Mouse (Mus musculus): ENCODE measurements at regions not wholly inside any gene's neighbourhood (a gene's known extent, or its start where the extent isn't known, plus 50 kb on each side); places are given as distances from the start of the nearest gene placed in this dataset. TPM values are rescaled to one million over a fixed set of nuclear protein-coding genes. Genes with fewer than 3 reads are reported as not detected.

GRCm38 (mm10) chr4:137120597-137120996 is 72.0 kb upstream of the Zbtb40 start:
- H3K4me1 ChIP-seq = peaks cover 19% of the 10 kb centered on the region
- WGBS = 55% methylated on average over 7 of the region's 7 CpGs
- H3K27me3 ChIP-seq (ENCODE audit: insufficient read depth, poor library complexity, severe bottlenecking) = peaks cover 42% of the 10 kb centered on the region
- no peak for DNase-seq (ENCODE audit: low spot score)
- no peaks in the 10 kb centered on the region for H3K9me3 ChIP-seq
- H3K36me3 ChIP-seq = no peaks in the 10 kb centered on the region
- no peak overlapping the region for H3K4me3 ChIP-seq
- H3K27ac ChIP-seq = no peak overlapping the region

- H3K27ac ChIP-seq = peak overlapping the region; percentile 33; the same call in 1 of the 2 replicates
- H3K9me3 ChIP-seq = no peaks in the 10 kb centered on the region
- H3K4me1 ChIP-seq = peaks cover 19% of the 10 kb centered on the region
- H3K36me3 ChIP-seq = no peaks in the 10 kb centered on the region
- WGBS = 18% methylated on average over 10 of the region's 10 CpGs
- H3K4me3 ChIP-seq = peak overlapping the region; percentile 56
- DNase-seq (ENCODE audit: low spot score) = no peak
- peaks cover 36% of the 10 kb centered on the region for H3K27me3 ChIP-seq (ENCODE audit: insufficient read depth, poor library complexity, severe bottlenecking)
Measured at GRCm38 (mm10) chr4:137118332-137118715, 69.7 kb upstream of the Zbtb40 start.

- peaks cover 36% of the 10 kb centered on the region for H3K27me3 ChIP-seq (ENCODE audit: insufficient read depth, poor library complexity, severe bottlenecking)
- DNase-seq (ENCODE audit: low spot score) = peak; percentile 83
- H3K4me3 ChIP-seq = peak overlapping the region; percentile 56
- H3K4me1 ChIP-seq = peaks cover 19% of the 10 kb centered on the region
- 2% methylated on average over 27 of the region's 27 CpGs for WGBS
- peak overlapping the region; percentile 33; the same call in 1 of the 2 replicates for H3K27ac ChIP-seq
- no peaks in the 10 kb centered on the region for H3K36me3 ChIP-seq
- no peaks in the 10 kb centered on the region for H3K9me3 ChIP-seq
Measured at GRCm38 (mm10) chr4:137117471-137118331, 69.1 kb upstream of the Zbtb40 start.

- WGBS = 86% methylated on average over 14 of the region's 14 CpGs
- Histone ChIP-seq H3K27me3 (ENCODE audit: insufficient read depth, poor library complexity, severe bottlenecking) (peaks cover 44% of the 10 kb centered on the region), H3K9me3 (no peaks in the 10 kb centered on the region), H3K4me1 (peaks cover 19% of the 10 kb centered on the region), H3K36me3 (no peaks in the 10 kb centered on the region), H3K4me3 (no peak overlapping the region), H3K27ac (no peak overlapping the region)
- DNase-seq (ENCODE audit: low spot score) = no peak
Measured at GRCm38 (mm10) chr4:137115062-137115461, 66.5 kb upstream of the Zbtb40 start.

- peaks cover 31% of the 10 kb centered on the region for H3K27me3 ChIP-seq (ENCODE audit: insufficient read depth, poor library complexity, severe bottlenecking)
- WGBS = 76% methylated on average over 10 of the region's 10 CpGs
Measured at GRCm38 (mm10) chr4:137110276-137110675, 61.7 kb upstream of the Zbtb40 start.

GRCm38 (mm10) chr4:137104447-137105044 is 55.9 kb upstream of the Zbtb40 start:
- DNase-seq (ENCODE audit: low spot score) = no peak
- no peak overlapping the region for H3K27ac ChIP-seq
- no peak overlapping the region for H3K4me3 ChIP-seq
- H3K4me1 ChIP-seq = no peaks in the 10 kb centered on the region
- WGBS = 81% methylated on average over 10 of the region's 10 CpGs
- H3K9me3 ChIP-seq = no peaks in the 10 kb centered on the region
- H3K27me3 ChIP-seq (ENCODE audit: insufficient read depth, poor library complexity, severe bottlenecking) = peaks cover 37% of the 10 kb centered on the region
- no peaks in the 10 kb centered on the region for H3K36me3 ChIP-seq

More at GRCm38 (mm10) chr4:137110276-137110675, 61.7 kb upstream of the Zbtb40 start:
- Histone ChIP-seq H3K4me1 (no peaks in the 10 kb centered on the region), H3K4me3 (no peak overlapping the region), H3K36me3 (no peaks in the 10 kb centered on the region), H3K9me3 (no peaks in the 10 kb centered on the region), H3K27ac (no peak overlapping the region)
- DNase-seq (ENCODE audit: low spot score) = no peak

- Histone ChIP-seq H3K27ac (no peak overlapping the region), H3K9me3 (no peaks in the 10 kb centered on the region), H3K4me1 (peaks cover 9% of the 10 kb centered on the region), H3K36me3 (no peaks in the 10 kb centered on the region), H3K4me3 (no peak overlapping the region), H3K27me3 (ENCODE audit: insufficient read depth, poor library complexity, severe bottlenecking) (peaks cover 53% of the 10 kb centered on the region)
- DNase-seq (ENCODE audit: low spot score) = no peak
- WGBS = 81% methylated on average over 12 of the region's 12 CpGs
Measured at GRCm38 (mm10) chr4:137101169-137101568, 52.6 kb upstream of the Zbtb40 start.

- no peak overlapping the region for H3K4me3 ChIP-seq
- WGBS = 94% methylated on average over 4 of the region's 4 CpGs
- H3K9me3 ChIP-seq = no peaks in the 10 kb centered on the region
- no peak overlapping the region for H3K27ac ChIP-seq
- H3K27me3 ChIP-seq (ENCODE audit: insufficient read depth, poor library complexity, severe bottlenecking) = peaks cover 53% of the 10 kb centered on the region
- H3K4me1 ChIP-seq = peaks cover 10% of the 10 kb centered on the region
- no peak for DNase-seq (ENCODE audit: low spot score)
- no peaks in the 10 kb centered on the region for H3K36me3 ChIP-seq
Measured at GRCm38 (mm10) chr4:137100756-137101155, 52.2 kb upstream of the Zbtb40 start.

Small RNAs in the stretch of these regions (microRNA-seq; reads per million reads assigned to microRNA genes)
- gene Gm23263 (not detected), gene Gm25399 (not detected)

Data from heart, embryonic 10.5 days (tissue).